Mouse (Mus musculus) CH12.LX (cell line): ENCODE results near the gene Ildr1. TPM values are rescaled to one million over a fixed set of nuclear protein-coding genes. Genes with fewer than 3 reads are reported as not detected.
A peak's percentile ranks its signal among the peaks of the same experiment; 100 is the strongest.

Experiments used
- DNase-seq: peaks from one replicate; pipeline ENCODE4 v3.0.0-alpha.2; 2013; ENCODE audit errors: extremely low read depth
- H3K27ac ChIP-seq: 2 replicates; pipeline ENCODE4 v1.5.1; 2012; ENCODE audit warnings: low read depth, mild to moderate bottlenecking, control low read depth, moderate library complexity; ENCODE audit not compliant: insufficient read depth
- H3K27me3 ChIP-seq: replicated peaks from 2 replicates; pipeline ENCODE3; 2012; ENCODE audit warnings: inconsistent platforms
- H3K36me3 ChIP-seq, 2 experiments: replicated peaks in 1 of 2; 2 replicates each; pipeline versions ENCODE3 to v1.6.1; 2012; ENCODE audit warnings: inconsistent platforms in 1 of 2, low read length in 1 of 2, mild to moderate bottlenecking in 1 of 2, mixed read lengths in 1 of 2, moderate library complexity in 1 of 2; ENCODE audit not compliant: control insufficient read depth in 1 of 2, insufficient read depth in 1 of 2
- H3K4me1 ChIP-seq, 2 experiments: 2 replicates each; pipeline ENCODE4 v1.6.1; 2012; ENCODE audit warnings: inconsistent platforms in 1 of 2, moderate library complexity in 1 of 2; ENCODE audit not compliant: insufficient read depth in 2 of 2, control insufficient read depth in 1 of 2
- H3K4me2 ChIP-seq: 2 replicates; pipeline ENCODE4 v1.6.1; 2012; ENCODE audit warnings: low read depth, mild to moderate bottlenecking, control low read depth; ENCODE audit not compliant: poor library complexity, insufficient read depth, severe bottlenecking
- H3K4me3 ChIP-seq, 3 experiments: fragments of 150-350 bp in 1 of 3; sonication (generic) in 1 of 3; replicated peaks in 1 of 3; 2 replicates each; pipeline versions ENCODE3 to v1.5.1; 2011 to 2012; ENCODE audit warnings: low read depth in 2 of 3, low read length in 2 of 3, mild to moderate bottlenecking in 2 of 3, moderate library complexity in 2 of 3, control low read depth in 1 of 3, improper control_type of control experiment in 1 of 3, inconsistent platforms in 1 of 3, mixed read lengths in 1 of 3; ENCODE audit not compliant: poor library complexity in 1 of 3
- H3K79me2 ChIP-seq: replicated peaks from 2 replicates; pipeline ENCODE4 v1.6.1; 2012; ENCODE audit warnings: mild to moderate bottlenecking, moderate library complexity; ENCODE audit not compliant: control insufficient read depth, poor library complexity, insufficient read depth, severe bottlenecking; ENCODE audit errors: extremely low read depth
- H3K9ac ChIP-seq: 2 replicates; pipeline ENCODE4 v1.6.1; 2012; ENCODE audit warnings: low read depth, mild to moderate bottlenecking, control low read depth, moderate library complexity; ENCODE audit not compliant: insufficient read depth
- H3K9me3 ChIP-seq: replicated peaks from 2 replicates; pipeline ENCODE3; 2012; ENCODE audit warnings: low read length, inconsistent platforms, mixed read lengths
- BHLHE40 ChIP-seq: IDR thresholded peaks from 2 replicates; pipeline ENCODE4 v1.6.1; 2011; ENCODE audit warnings: mild to moderate bottlenecking, low read depth, low read length, improper control_type of control experiment
- CHD1 ChIP-seq: IDR thresholded peaks from 2 replicates; pipeline ENCODE4 v1.6.1; 2012; ENCODE audit warnings: low read depth, low read length, improper control_type of control experiment, inconsistent platforms
- CHD2 ChIP-seq: IDR thresholded peaks from 2 replicates; pipeline ENCODE4 v1.6.1; 2011; ENCODE audit warnings: low read length, improper control_type of control experiment
- CTCF ChIP-seq, 2 experiments: IDR thresholded peaks in 1 of 2; conservative IDR thresholded peaks in 1 of 2; 2 replicates each; pipeline ENCODE4 v1.5.1; 2011 to 2012; ENCODE audit warnings: low read depth in 2 of 2, low read length in 2 of 2, improper control_type of control experiment in 1 of 2, inconsistent platforms in 1 of 2, mild to moderate bottlenecking in 1 of 2, moderate library complexity in 1 of 2
- EP300 ChIP-seq: IDR thresholded peaks from 2 replicates; pipeline ENCODE4 v1.6.1; 2011; ENCODE audit warnings: low read length, improper control_type of control experiment
- ETS1 ChIP-seq: conservative IDR thresholded peaks from 2 replicates; pipeline ENCODE4 v1.6.1; 2012; ENCODE audit warnings: low read depth, mild to moderate bottlenecking, inconsistent platforms, low read length, improper control_type of control experiment, moderate library complexity
- GABPA ChIP-seq: IDR thresholded peaks from 2 replicates; pipeline ENCODE4 v1.6.1; 2012; ENCODE audit warnings: low read depth, low read length, improper control_type of control experiment, inconsistent platforms; ENCODE audit not compliant: insufficient replicate concordance
- HCFC1 ChIP-seq: IDR thresholded peaks from 2 replicates; pipeline ENCODE4 v1.6.1; 2012; ENCODE audit warnings: low read depth, mild to moderate bottlenecking, inconsistent platforms, low read length, improper control_type of control experiment
- IRF4 ChIP-seq: IDR thresholded peaks from 2 replicates; pipeline ENCODE4 v1.6.1; 2014; ENCODE audit warnings: low read depth, mild to moderate bottlenecking, inconsistent platforms, low read length, improper control_type of control experiment
- JUND ChIP-seq: conservative IDR thresholded peaks from 2 replicates; pipeline ENCODE4 v1.6.1; 2011; ENCODE audit warnings: low read depth, low read length, improper control_type of control experiment
- MAFK ChIP-seq: IDR thresholded peaks from 2 replicates; pipeline ENCODE4 v1.6.1; 2011; ENCODE audit warnings: low read length, improper control_type of control experiment; ENCODE audit not compliant: insufficient replicate concordance
- MAX ChIP-seq: IDR thresholded peaks from 2 replicates; pipeline ENCODE4 v1.6.1; 2011; ENCODE audit warnings: low read length, improper control_type of control experiment
- MAZ ChIP-seq: IDR thresholded peaks from 2 replicates; pipeline ENCODE4 v1.6.1; 2012; ENCODE audit warnings: low read depth, mild to moderate bottlenecking, inconsistent platforms, low read length, improper control_type of control experiment, moderate library complexity
- MEF2A ChIP-seq: IDR thresholded peaks from 2 replicates; pipeline ENCODE4 v1.6.1; 2014; ENCODE audit warnings: low read depth, mild to moderate bottlenecking, inconsistent platforms, low read length, improper control_type of control experiment, borderline replicate concordance
- MXI1 ChIP-seq: IDR thresholded peaks from 2 replicates; pipeline ENCODE4 v1.6.1; 2011; ENCODE audit warnings: mild to moderate bottlenecking, low read depth, low read length, improper control_type of control experiment
- MYC ChIP-seq: IDR thresholded peaks from 2 replicates; pipeline ENCODE4 v1.6.1; 2011; ENCODE audit warnings: low read depth, mild to moderate bottlenecking, improper control_type of control experiment, low read length
- NELFE ChIP-seq: IDR thresholded peaks from 2 replicates; pipeline ENCODE4 v1.6.1; 2011; ENCODE audit warnings: low read depth, low read length, improper control_type of control experiment
- NRF1 ChIP-seq: IDR thresholded peaks from 2 replicates; pipeline ENCODE4 v1.6.1; 2014; ENCODE audit warnings: low read depth, mild to moderate bottlenecking, inconsistent platforms, low read length, improper control_type of control experiment, moderate library complexity
- PAX5 ChIP-seq: IDR thresholded peaks from 2 replicates; pipeline ENCODE4 v1.6.1; 2012; ENCODE audit warnings: low read length, inconsistent platforms, mixed read lengths
- POLR2A ChIP-seq: IDR thresholded peaks from 2 replicates; pipeline ENCODE4 v1.6.1; 2011; ENCODE audit warnings: low read depth, mild to moderate bottlenecking, improper control_type of control experiment, low read length
- POLR2AphosphoS2 ChIP-seq: IDR thresholded peaks from 2 replicates; pipeline ENCODE4 v1.6.1; 2011; ENCODE audit warnings: low read depth, low read length, improper control_type of control experiment
- RAD21 ChIP-seq: IDR thresholded peaks from 2 replicates; pipeline ENCODE4 v1.6.1; 2011; ENCODE audit warnings: low read depth, mild to moderate bottlenecking, low read length, improper control_type of control experiment, moderate library complexity
- RCOR1 ChIP-seq: conservative IDR thresholded peaks from 2 replicates; pipeline ENCODE4 v1.6.1; 2012; ENCODE audit warnings: low read depth, mild to moderate bottlenecking, inconsistent platforms, low read length, improper control_type of control experiment
- SIN3A ChIP-seq: IDR thresholded peaks from 2 replicates; pipeline ENCODE4 v1.6.1; 2012; ENCODE audit warnings: low read length, improper control_type of control experiment, inconsistent platforms
- SMC3 ChIP-seq: IDR thresholded peaks from 2 replicates; pipeline ENCODE4 v1.6.1; 2011; ENCODE audit warnings: low read depth, low read length, improper control_type of control experiment
- TBP ChIP-seq: conservative IDR thresholded peaks from 2 replicates; pipeline ENCODE4 v1.6.1; 2011; ENCODE audit warnings: low read depth, low read length, improper control_type of control experiment
- TCF12 ChIP-seq: IDR thresholded peaks from 2 replicates; pipeline ENCODE4 v1.6.1; 2014; ENCODE audit warnings: low read depth, mild to moderate bottlenecking, inconsistent platforms, low read length, improper control_type of control experiment
- UBTF ChIP-seq: IDR thresholded peaks from 2 replicates; pipeline ENCODE4 v1.6.1; 2012; ENCODE audit warnings: low read depth, mild to moderate bottlenecking, inconsistent platforms, low read length, improper control_type of control experiment, moderate library complexity
- USF1 ChIP-seq: IDR thresholded peaks from 2 replicates; pipeline ENCODE4 v1.6.1; 2014; ENCODE audit warnings: low read depth, mild to moderate bottlenecking, inconsistent platforms, low read length, improper control_type of control experiment
- ZC3H11A ChIP-seq: IDR thresholded peaks from 2 replicates; pipeline ENCODE4 v1.6.1; 2012; ENCODE audit warnings: low read depth, mild to moderate bottlenecking, inconsistent platforms, low read length, improper control_type of control experiment
- ZNF384 ChIP-seq: IDR thresholded peaks from 2 replicates; pipeline ENCODE4 v1.6.1; 2012; ENCODE audit warnings: low read depth, low read length, improper control_type of control experiment, inconsistent platforms
- dilution Hi-C: fragments of 300-500 bp; cut with MboI; formaldehyde crosslinking; loops from 2 replicates; pipeline ENCODE4 v1.14.3; 2020; ENCODE audit warnings: low sequenced_read_pairs; ENCODE audit not compliant: extremely low pct_unique_long_range_greater_than_20kb, extremely low pct_ligation_motif_present
- in situ Hi-C: fragments of 300-500 bp; cut with MboI; formaldehyde crosslinking; loops from 3 replicates; pipeline ENCODE4 v1.14.3; 2019; ENCODE audit warnings: low sequenced_read_pairs, low pct_ligation_motif_present, low pct_unique_long_range_greater_than_20kb, mixed read lengths
- polyA plus RNA-seq: library from polyadenylated mRNA; unstranded; fragments of >175 nt; gene quantifications from 2 replicates; pipeline ENCODE4 v1.2.1, GENCODE M21; 2012; ENCODE audit warnings: low read depth; ENCODE audit not compliant: insufficient read length
- total RNA-seq, 2 experiments: library from RNA; depleted of rRNA; stranded (reverse); fragments of 300-350 nt in 1 of 2; fragments of >200 nt in 1 of 2; gene quantifications; 2 replicates each; pipeline ENCODE4 v1.2.3; 2012 to 2014

Gene Ildr1
- total and polyA plus RNA-seq, 3 experiments, result 0.34 to 0.81 (median 0.76) TPM

- TF ChIP-seq POLR2AphosphoS2 (no peak), CHD2 (no peak), TCF12 (no peak), MXI1 (no peak)
Measured at GRCm38 (mm10) chr16:36661330-36661729, 32.4 kb upstream of the Ildr1 start (continued).

GRCm38 (mm10) chr16:36663484-36663883 lies 30.3 kb upstream of the Ildr1 start:
- Histone ChIP-seq H3K27ac (no peak overlapping the region), H3K9ac (no peak overlapping the region), H3K4me2 (peak overlapping the region; percentile 79), H3K9me3 (no peaks in the 10 kb centered on the region), H3K27me3 (no peaks in the 10 kb centered on the region), H3K4me1 (peaks cover 23 to 55% of the 10 kb centered on the region in 2 experiments), H3K4me3 (no peak overlapping the region), H3K36me3 (peaks cover 0 to 11% of the 10 kb centered on the region in 2 experiments), H3K79me2 (peaks cover 13% of the 10 kb centered on the region)
- dilution Hi-C loops (no loop called here), in situ Hi-C loops (no loop called here)
- no peak for DNase-seq
- no peak for TF ChIP-seq USF1
- no peak for TF ChIP-seq SIN3A
- TF ChIP-seq BHLHE40, result peak; percentile 98
- peak; percentile 77 for TF ChIP-seq MEF2A
- TF ChIP-seq NRF1, result no peak
- TF ChIP-seq RCOR1, result peak; percentile 72; the same call in 1 of the 2 replicates
- no peak for TF ChIP-seq PAX5
- TF ChIP-seq POLR2A, result no peak
- no peak for TF ChIP-seq MYC
- no peak for TF ChIP-seq TBP
- TF ChIP-seq IRF4, result peak; percentile 63
- TF ChIP-seq MAX, result peak; percentile 71
- no peak for TF ChIP-seq MAZ
- no peak for TF ChIP-seq RAD21
- 0 out of 2 replicates have a peak, but pooled peaks have one; percentile 27 for TF ChIP-seq JUND
- no peak for TF ChIP-seq CTCF (conservative IDR thresholded peaks at IDR 0.05 in 1 of 2, IDR thresholded peaks at IDR 0.05 in 1 of 2; ENCODE audit: low read depth in 2 of 2, low read length in 2 of 2)
- TF ChIP-seq HCFC1, result no peak
- no peak for TF ChIP-seq CHD2
- TF ChIP-seq EP300, result peak; percentile 72
- TF ChIP-seq UBTF, result no peak
- no peak for TF ChIP-seq ZC3H11A
- TF ChIP-seq MAFK, result 0 out of 2 replicates have a peak, but pooled peaks have one; percentile 42
- TF ChIP-seq GABPA, result no peak
- TF ChIP-seq MXI1, result no peak
- no peak for TF ChIP-seq ZNF384
- peak; percentile 90 for TF ChIP-seq ETS1
- TF ChIP-seq NELFE, result no peak
- TF ChIP-seq CHD1, result no peak
- no peak for TF ChIP-seq SMC3
